Mouse (Mus musculus) neural tube, embryonic 15.5 days (tissue): ENCODE results near the gene Lingo2. TPM values are rescaled to one million over a fixed set of nuclear protein-coding genes. Genes with fewer than 3 reads are reported as not detected.
"Not testable (repeated sequence)": the region's sequence is repeated elsewhere in the genome, so short reads cannot be mapped to it uniquely, and the experiment has no call there.

Source experiments
- ATAC-seq: fragments of 200-750 bp; cut with Nextera tagmentation; 2 replicates; pipeline ENCODE4 v1.8.0; 2017; ENCODE audit warnings: mild to moderate bottlenecking, moderate TSS enrichment, moderate library complexity; ENCODE audit not compliant: low FRiP score
- H3K27ac ChIP-seq: fragments of 300-500 bp; sonication (generic); replicated peaks from 2 replicates; pipeline ENCODE4 v1.5.1; 2015; ENCODE audit warnings: mild to moderate bottlenecking, inconsistent platforms
- H3K27me3 ChIP-seq: fragments of 300-500 bp; sonication (generic); replicated peaks from 2 replicates; pipeline ENCODE4 v1.6.1; 2015; ENCODE audit warnings: inconsistent platforms
- H3K36me3 ChIP-seq: fragments of 300-500 bp; sonication (generic); 2 replicates; pipeline ENCODE4 v1.6.1; 2015; ENCODE audit warnings: inconsistent platforms
- H3K4me1 ChIP-seq: fragments of 300-500 bp; sonication (generic); 2 replicates; pipeline ENCODE4 v1.6.1; 2015; ENCODE audit warnings: inconsistent platforms
- H3K4me2 ChIP-seq: fragments of 300-500 bp; sonication (generic); 2 replicates; pipeline ENCODE4 v1.6.1; 2015; ENCODE audit warnings: inconsistent platforms, mild to moderate bottlenecking, moderate library complexity
- H3K4me3 ChIP-seq: fragments of 300-500 bp; sonication (generic); replicated peaks from 2 replicates; pipeline ENCODE4 v1.5.1; 2015; ENCODE audit warnings: mild to moderate bottlenecking, inconsistent platforms
- H3K9ac ChIP-seq: fragments of 300-500 bp; sonication (generic); replicated peaks from 2 replicates; pipeline ENCODE4 v1.6.1; 2015; ENCODE audit warnings: mild to moderate bottlenecking, inconsistent platforms
- H3K9me3 ChIP-seq: fragments of 300-500 bp; sonication (generic); replicated peaks from 2 replicates; pipeline ENCODE4 v1.6.1; 2016; ENCODE audit warnings: inconsistent platforms
- WGBS: fragments of 180-500 bp; shearing (Covaris S2); methylation state at CpG from one replicate; pipeline ENCODE4 v1.1.7; 2015; ENCODE audit warnings: mixed read lengths; 5-methylcytosine and 5-hydroxymethylcytosine counted together
- microRNA counts: library from miRNA; unstranded; fragments of <30 nt; microRNA quantifications from one replicate; lab custom pipeline; 2016
- microRNA-seq: library from miRNA; unstranded; fragments of <30 nt; microRNA quantifications from one replicate; pipeline ENCODE4, GENCODE M21; 2017
- polyA plus RNA-seq: library from polyadenylated mRNA; unstranded; fragments of >200 nt; fragmentation: Nextera tagmentation; extraction: Ambion mirVana; gene quantifications from 2 replicates; pipeline ENCODE4 v1.2.1, GENCODE M21; 2015

Lingo2 gene
- polyA plus RNA-seq, 1 experiment from 2014 or later = 89.8 TPM

- Histone ChIP-seq H3K27me3 (no peaks in the 10 kb centered on the region), H3K27ac (no peak overlapping the region), H3K4me2 (no peak overlapping the region), H3K4me3 (no peak overlapping the region), H3K9ac (no peak overlapping the region), H3K4me1 (no peaks in the 10 kb centered on the region), H3K9me3 (no peaks in the 10 kb centered on the region), H3K36me3 (no peaks in the 10 kb centered on the region)
- 95% methylated on average over 4 of the region's 4 CpGs for WGBS
- ATAC-seq = no peak
Measured at GRCm38 (mm10) chr4:35694360-35695136, 1257.0 kb downstream of the Lingo2 start.

DNA sequence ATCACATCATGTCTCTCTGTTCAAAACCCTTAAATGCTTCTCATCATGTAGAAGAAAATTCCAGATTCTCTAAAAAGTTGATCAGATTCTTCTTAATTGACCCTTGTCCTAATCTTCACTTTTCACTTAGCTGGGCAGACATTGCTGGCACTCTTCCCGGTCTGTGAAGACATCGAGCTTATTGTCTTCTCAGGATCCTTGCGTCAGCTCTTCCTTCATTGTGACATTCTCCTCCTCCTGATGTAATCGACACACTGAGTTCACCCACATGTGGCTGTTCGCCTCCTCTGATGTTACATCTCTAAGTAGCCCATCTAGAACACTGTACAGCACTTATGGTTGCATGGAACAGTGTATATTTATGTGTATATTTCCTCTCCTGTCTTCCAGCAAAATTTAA is 1261.0 kb downstream of the Lingo2 start:
- Histone ChIP-seq H3K4me2 (no peak overlapping the region), H3K36me3 (no peaks in the 10 kb centered on the region), H3K4me1 (no peaks in the 10 kb centered on the region), H3K9me3 (no peaks in the 10 kb centered on the region), H3K4me3 (no peak overlapping the region), H3K9ac (no peak overlapping the region), H3K27ac (no peak overlapping the region), H3K27me3 (no peaks in the 10 kb centered on the region)
- 81% methylated on average over 5 of the region's 5 CpGs for WGBS
- no peak for ATAC-seq

GRCm38 (mm10) chr4:35688498-35689240 is 1262.9 kb downstream of the Lingo2 start:
- 67% methylated on average over 5 of the region's 5 CpGs for WGBS
- not testable (repeated sequence) for H3K36me3 ChIP-seq, H3K4me2 ChIP-seq, H3K9ac ChIP-seq, H3K27ac ChIP-seq, H3K9me3 ChIP-seq, ATAC-seq, H3K27me3 ChIP-seq, H3K4me1 ChIP-seq, H3K4me3 ChIP-seq

MicroRNAs encoded within 50 kb of the gene (microRNA counts, 519-probe panel; counts per million panel counts)
- microRNA mmu-miR-873 (lab: Ali Mortazavi, UCI) (2,116 counts per million, percentile 47 among the panel's probes with 10 or more counts), microRNA mmu-miR-876-3p (lab: Ali Mortazavi, UCI) (1,974 counts per million, percentile 40 among the panel's probes with 10 or more counts), microRNA mmu-miR-876-5p (lab: Ali Mortazavi, UCI) (1,258 counts per million, percentile 9 among the panel's probes with 10 or more counts)

Small RNA genes within 50 kb of the gene (microRNA-seq; reads per million reads assigned to microRNA genes)
- not detected for gene Mir873a
- gene Mir873b = not detected
- gene Mir876 = not detected
